Mouse (Mus musculus) lung, postnatal 0 days (tissue): ENCODE data around the gene Olfr730. TPM values are rescaled to one million over a fixed set of nuclear protein-coding genes. Genes with fewer than 3 reads are reported as not detected.

Experiments
- ATAC-seq: fragments of 200-750 bp; cut with Nextera tagmentation; 2 replicates; pipeline ENCODE4 v1.8.0; 2017; ENCODE audit warnings: moderate library complexity
- DNase-seq: peaks from one replicate; pipeline ENCODE4 v3.0.0-alpha.2; 2016; ENCODE audit warnings: low spot score
- H3K27ac ChIP-seq: fragments of 300-500 bp; sonication (generic); 2 replicates; pipeline ENCODE4 v1.5.1; 2014; ENCODE audit warnings: antibody characterized with exemption, mild to moderate bottlenecking, low read length, mixed read lengths
- H3K27me3 ChIP-seq: fragments of 300-500 bp; sonication (generic); replicated peaks from 2 replicates; pipeline ENCODE4 v1.6.1; 2014; ENCODE audit warnings: low read length, mixed read lengths; ENCODE audit not compliant: insufficient read depth
- H3K36me3 ChIP-seq: fragments of 300-500 bp; sonication (generic); 2 replicates; pipeline ENCODE4 v1.6.1; 2014; ENCODE audit warnings: low read length, mixed read lengths; ENCODE audit not compliant: insufficient read depth
- H3K4me1 ChIP-seq: fragments of 300-500 bp; sonication (generic); 2 replicates; pipeline ENCODE4 v1.6.1; 2014; ENCODE audit warnings: antibody characterized with exemption, low read depth, low read length, mixed read lengths; ENCODE audit not compliant: insufficient read depth
- H3K4me2 ChIP-seq: fragments of 300-500 bp; sonication (generic); replicated peaks from 2 replicates; pipeline ENCODE4 v1.6.1; 2014; ENCODE audit warnings: low read depth, mild to moderate bottlenecking, low read length, moderate library complexity, mixed read lengths
- H3K4me3 ChIP-seq: fragments of 300-500 bp; sonication (generic); 2 replicates; pipeline ENCODE4 v1.5.1; 2014; ENCODE audit warnings: low read depth, low read length
- H3K9ac ChIP-seq: fragments of 300-500 bp; sonication (generic); replicated peaks from 2 replicates; pipeline ENCODE4 v1.6.1; 2014; ENCODE audit warnings: low read depth, mild to moderate bottlenecking
- H3K9me3 ChIP-seq: fragments of 300-500 bp; sonication (generic); 2 replicates; pipeline ENCODE4 v1.6.1; 2016; ENCODE audit warnings: low read length, mixed read lengths
- CTCF ChIP-seq: IDR thresholded peaks from 2 replicates; pipeline ENCODE4 v1.5.1; 2016; ENCODE audit warnings: antibody characterized with exemption, mild to moderate bottlenecking
- EP300 ChIP-seq: IDR thresholded peaks from 2 replicates; pipeline ENCODE4 v1.6.1; 2016; ENCODE audit warnings: antibody characterized with exemption, mild to moderate bottlenecking, control low read depth
- WGBS: fragments of 180-500 bp; shearing (Covaris S2); extraction: QIAGEN DNeasy Blood & Tissue Kit; methylation state at CpG from one replicate; pipeline ENCODE4 v1.1.7; 2014; 5-methylcytosine and 5-hydroxymethylcytosine counted together
- polyA plus RNA-seq: library from polyadenylated mRNA; unstranded; fragments of >200 nt; fragmentation: Nextera tagmentation; extraction: Ambion mirVana; gene quantifications from 2 replicates; pipeline ENCODE4 v1.2.1, GENCODE M21; 2015

Gene Olfr730
- polyA plus RNA-seq: not detected in 2 replicates

GRCm38 (mm10) chr14:50188098-50188497, at the start of gene Olfr730:
Gene Olfr730, minus strand, starts transcription at chr14:50188198.
- H3K27ac ChIP-seq: no peak within 1 kb of the TSS
- no peaks in the 10 kb centered on the region for H3K9me3 ChIP-seq
- 58% methylated on average over 1 of the region's 1 CpGs for WGBS
- ATAC-seq (no peak), DNase-seq (no peak)
- no peak within 1 kb of the TSS for H3K4me2 ChIP-seq
- TF ChIP-seq EP300 (no peak), CTCF (no peak)
- H3K4me3 ChIP-seq: no peak within 1 kb of the TSS
- H3K4me1 ChIP-seq: no peaks in the 10 kb centered on the region
- no peaks in the 10 kb centered on the region for H3K27me3 ChIP-seq
- H3K9ac ChIP-seq: no peak within 1 kb of the TSS
- no peaks in the 10 kb centered on the region for H3K36me3 ChIP-seq

DNA sequence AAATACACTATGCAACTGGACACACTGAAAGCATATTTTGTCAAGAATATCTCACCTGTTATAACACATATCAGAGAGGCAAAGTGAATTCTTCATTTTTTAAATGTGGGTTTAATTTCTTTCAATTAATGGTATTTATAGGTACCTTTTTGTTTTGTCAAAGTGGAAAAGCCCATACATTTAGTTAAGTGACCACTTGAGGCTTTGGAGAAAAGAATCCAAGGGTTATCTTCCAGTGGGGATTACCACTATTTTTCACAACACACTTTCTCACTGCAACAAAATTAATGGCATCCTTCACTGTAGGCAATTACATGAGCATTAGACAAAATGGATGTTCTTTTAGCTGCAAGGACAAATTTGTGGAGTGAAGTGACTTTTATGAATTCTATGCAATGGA, 35.2 kb downstream of the Olfr730 start, which contains the start of gene Olfr729:
Gene Olfr729 (minus strand): TSS at position 101 of the 400 bp plus-strand sequence.
- Histone ChIP-seq H3K36me3 (no peaks in the 10 kb centered on the region), H3K4me2 (no peak within 1 kb of the TSS), H3K27me3 (no peaks in the 10 kb centered on the region), H3K9ac (no peak within 1 kb of the TSS), H3K4me1 (no peaks in the 10 kb centered on the region), H3K4me3 (no peak within 1 kb of the TSS), H3K9me3 (no peaks in the 10 kb centered on the region), H3K27ac (no peak within 1 kb of the TSS)
- DNase-seq: no peak
- no peak for ATAC-seq
- TF ChIP-seq CTCF: no peak
- TF ChIP-seq EP300: no peak

GRCm38 (mm10) chr14:50142580-50142979, 45.4 kb downstream of the Olfr730 start, which contains the start of gene Olfr728:
Gene Olfr728, minus strand, starts transcription at chr14:50142680.
- ATAC-seq (no peak), DNase-seq (no peak)
- H3K4me3 ChIP-seq: no peak within 1 kb of the TSS
- no peaks in the 10 kb centered on the region for H3K36me3 ChIP-seq
- no peaks in the 10 kb centered on the region for H3K4me1 ChIP-seq
- TF ChIP-seq EP300: no peak
- no peak for TF ChIP-seq CTCF
- 85% methylated on average over 5 of the region's 5 CpGs for WGBS
- H3K27ac ChIP-seq: no peak within 1 kb of the TSS
- H3K9ac ChIP-seq: no peak within 1 kb of the TSS
- no peak within 1 kb of the TSS for H3K4me2 ChIP-seq
- H3K27me3 ChIP-seq: no peaks in the 10 kb centered on the region
- H3K9me3 ChIP-seq: no peaks in the 10 kb centered on the region

Other genes starting within 250 kb of the Olfr730 start
- not detected in 2 replicates for gene Olfr724, start 224.9 kb downstream of the Olfr730 start, polyA plus RNA-seq
- not detected in 2 replicates for gene Olfr725, start 147.8 kb downstream of the Olfr730 start, polyA plus RNA-seq
- not detected in 2 replicates for gene Olfr726, start 97.2 kb downstream of the Olfr730 start, polyA plus RNA-seq
- gene Olfr727, start 65.0 kb downstream of the Olfr730 start, polyA plus RNA-seq: not detected in 2 replicates
- not detected in 2 replicates for gene Olfr728, start 45.5 kb downstream of the Olfr730 start, polyA plus RNA-seq
- not detected in 2 replicates for gene Olfr729, start 35.3 kb downstream of the Olfr730 start, polyA plus RNA-seq
- gene Olfr731, start 53.7 kb upstream of the Olfr730 start, polyA plus RNA-seq: not detected in 2 replicates
- not detected in 2 replicates for gene Olfr732, start 96.0 kb upstream of the Olfr730 start, polyA plus RNA-seq
- gene Olfr733, start 113.3 kb upstream of the Olfr730 start, polyA plus RNA-seq: not detected in 2 replicates
- not detected in 2 replicates for gene Olfr734, start 138.6 kb upstream of the Olfr730 start, polyA plus RNA-seq
- not detected in 2 replicates for gene Olfr735, start 160.7 kb upstream of the Olfr730 start, polyA plus RNA-seq
- 0.04 TPM in 1 of 2 replicates, not detected in the other for gene Tlr11, start 169.7 kb upstream of the Olfr730 start, polyA plus RNA-seq
- gene Olfr736, start 193.0 kb upstream of the Olfr730 start, polyA plus RNA-seq: not detected in 2 replicates
- not detected in 2 replicates for gene Olfr738, start 219.4 kb upstream of the Olfr730 start, polyA plus RNA-seq
- not detected in 2 replicates for gene Olfr739, start 230.4 kb upstream of the Olfr730 start, polyA plus RNA-seq